Mouse (Mus musculus): ENCODE measurements around the gene Olfr1177-ps.

Gene Olfr1177-ps

DNA sequence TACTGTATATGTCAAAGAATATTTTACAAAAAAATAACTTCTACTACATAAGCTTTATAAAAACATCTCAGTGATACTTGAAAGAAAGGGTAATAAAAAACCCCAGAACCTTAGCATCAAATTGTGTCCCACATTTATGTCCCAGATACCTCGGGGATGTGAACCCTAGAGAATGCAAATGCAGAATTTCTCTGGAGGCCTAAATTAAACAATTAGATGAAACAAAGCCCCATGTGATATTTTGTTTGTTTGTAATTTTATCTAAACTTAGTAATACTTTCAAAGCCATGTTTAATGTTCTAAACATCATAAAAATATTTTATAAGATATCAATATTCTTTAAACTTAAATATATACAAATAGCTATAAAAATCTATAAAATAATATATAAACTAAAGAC lies at the start of gene Olfr1177-ps:
Gene Olfr1177-ps (minus strand): TSS at position 101 of the 400 bp plus-strand sequence.
- no peak for DNase-seq

DNA sequence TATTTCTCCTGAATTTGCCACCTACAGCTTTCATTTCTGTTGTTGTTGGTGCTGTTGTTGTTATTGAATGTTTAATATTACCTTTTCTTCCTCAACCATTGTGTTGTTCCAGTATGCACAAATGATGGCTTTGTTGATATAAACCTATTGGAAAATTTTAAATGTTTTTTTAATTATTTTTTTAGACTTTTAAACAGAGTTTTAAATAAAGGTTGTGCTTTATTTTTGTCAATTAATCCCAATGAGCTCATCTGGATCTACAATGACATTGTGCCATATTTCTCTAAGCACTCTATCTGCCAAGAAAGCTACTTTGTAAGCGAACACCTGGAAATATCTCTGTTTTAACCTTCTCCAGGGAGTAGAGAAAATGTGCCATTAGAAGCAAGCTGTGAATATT lies 40.5 kb upstream of the Olfr1177-ps start, which contains the start of gene Olfr1178:
Gene Olfr1178 (plus strand): TSS at position 301 of the 400 bp plus-strand sequence.
- DNase-seq: no peak

DNA sequence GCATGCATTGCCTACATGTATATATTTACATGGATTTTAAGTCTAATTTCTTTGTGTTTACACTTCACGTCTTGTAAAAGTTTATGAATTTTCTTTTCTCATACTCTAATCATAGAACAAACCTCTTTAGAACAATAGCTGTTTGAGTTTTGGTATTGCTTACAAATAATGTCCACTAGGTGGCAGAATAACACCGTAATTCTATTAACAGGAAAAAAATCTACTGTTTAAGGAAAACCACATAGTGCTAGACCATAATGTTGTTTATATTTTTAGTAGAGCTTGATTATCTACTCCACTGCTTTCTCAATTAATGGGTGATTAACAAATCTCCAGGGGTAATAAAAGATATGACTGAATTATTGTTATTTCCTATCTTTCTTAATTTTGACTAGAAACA lies 10.0 kb upstream of the Olfr1177-ps start:
- no peak for DNase-seq

DNA sequence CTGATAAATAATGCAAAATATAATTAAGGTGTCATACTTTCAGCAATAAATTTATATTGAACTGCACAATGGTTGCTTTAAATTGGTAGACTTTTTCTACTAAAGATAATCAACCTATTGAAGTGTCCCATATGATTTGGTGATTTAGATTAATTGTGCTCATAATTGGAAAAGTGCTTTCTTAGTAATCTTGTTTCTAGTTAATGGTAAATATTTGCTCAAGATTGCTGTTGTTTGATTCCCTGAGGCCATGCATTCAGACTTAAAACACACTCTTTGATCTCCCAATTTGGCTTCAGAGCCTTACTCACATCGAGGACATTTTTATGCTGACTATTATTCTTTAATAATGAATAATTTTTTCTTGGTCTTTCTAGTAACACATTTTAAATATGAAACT lies 9.9 kb downstream of the Olfr1177-ps start, which contains the start of gene Olfr1176:
Gene Olfr1176 (plus strand): TSS at position 301 of the 400 bp plus-strand sequence.
- no peak for DNase-seq

DNA sequence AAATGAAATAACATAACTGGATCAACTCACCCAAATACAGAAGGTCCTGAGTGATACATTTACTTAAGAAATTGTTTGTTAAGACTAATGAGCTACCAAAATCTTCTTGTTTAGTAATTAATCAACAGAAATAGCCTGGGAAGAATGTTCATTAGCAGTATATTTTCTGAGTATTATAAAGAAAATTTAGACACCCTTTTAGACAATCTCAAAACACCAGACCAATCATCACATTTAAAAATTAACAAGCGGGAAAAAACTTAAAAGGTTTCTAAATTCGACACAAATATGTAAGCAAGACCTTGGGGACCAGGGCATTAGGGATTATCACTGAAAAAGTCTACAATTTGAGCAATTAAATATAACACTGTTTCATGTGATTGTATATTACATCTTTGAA lies 19.2 kb downstream of the Olfr1177-ps start, which contains the start of gene Olfr1175-ps:
Gene Olfr1175-ps (minus strand): TSS at position 101 of the 400 bp plus-strand sequence.
- DNase-seq: no peak

DNA sequence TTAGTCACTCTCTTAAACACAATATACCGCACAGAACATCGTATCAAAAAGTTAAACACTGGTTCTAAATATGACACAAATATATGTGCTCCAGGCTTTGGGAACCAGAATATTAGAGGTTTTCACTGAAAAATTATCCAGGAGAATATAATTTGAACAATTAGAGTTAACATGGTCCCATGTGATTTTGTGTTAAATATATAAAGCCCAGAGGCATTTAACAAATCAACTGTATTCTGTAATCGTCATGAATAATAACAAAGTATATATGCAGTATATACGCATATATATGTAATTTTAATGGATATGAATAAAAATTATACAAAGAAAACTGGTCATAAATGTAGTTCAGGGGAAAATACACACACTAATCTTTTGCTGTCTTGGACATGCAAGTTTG lies 31.3 kb downstream of the Olfr1177-ps start, which contains the start of gene Olfr1174-ps:
Gene Olfr1174-ps (minus strand): TSS at position 101 of the 400 bp plus-strand sequence.
- DNase-seq: no peak
